Mouse (Mus musculus): ENCODE results near the gene 0610030E20Rik. TPM values are rescaled to one million over a fixed set of nuclear protein-coding genes. Genes with fewer than 3 reads are reported as not detected.

Gene 0610030E20Rik
- polyA plus RNA-seq (2012; ENCODE audit: insufficient read depth, insufficient read length, missing spikeins), result 9.7 and 11.7 TPM in 2 replicates

DNA sequence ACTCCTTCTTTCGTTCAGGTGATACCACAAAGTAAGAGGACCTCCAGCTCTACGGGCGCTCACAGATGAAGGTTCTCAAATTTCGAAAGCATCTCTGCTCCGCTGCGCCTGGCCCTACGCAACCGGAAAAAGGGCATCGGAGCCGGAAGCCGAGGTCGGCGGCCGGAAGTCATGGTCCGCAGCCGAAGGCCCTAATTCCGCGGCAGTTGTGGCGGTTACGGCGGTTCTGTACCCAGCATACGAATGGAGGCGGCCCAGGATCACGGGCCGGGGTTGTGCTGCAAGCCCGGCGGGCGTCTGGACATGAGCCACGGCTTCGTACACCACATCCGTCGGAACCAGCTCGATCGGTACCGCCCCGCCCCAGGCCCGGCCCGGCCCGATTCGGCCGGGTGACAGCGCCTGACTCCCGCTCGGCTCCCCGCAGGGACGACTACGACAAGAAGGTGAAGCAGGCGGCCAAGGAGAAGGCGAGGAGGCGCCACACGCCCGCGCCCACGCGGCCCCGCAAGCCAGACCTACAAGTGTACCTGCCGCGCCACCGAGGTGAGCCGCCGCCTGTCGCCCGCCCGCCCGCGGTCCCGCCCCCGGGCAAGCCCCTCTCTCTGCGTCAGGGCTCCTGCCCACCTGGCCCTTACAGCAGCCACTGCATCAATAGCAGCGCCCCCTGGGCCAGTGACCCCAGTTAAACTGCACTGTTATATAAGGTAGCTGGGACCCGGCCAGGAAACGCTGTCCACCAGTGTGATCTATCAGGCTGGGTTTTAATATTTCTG, at the start of gene 0610030E20Rik:
TSS of gene 0610030E20Rik (plus strand) at position 152 of the 776 bp plus-strand sequence.
- Histone ChIP-seq H3K27ac (replicated peaks; ENCODE audit: low read depth, low read length) (peak within 1 kb of the TSS; percentile 91), H3K4me3 (ENCODE audit: insufficient read depth, low read depth, low read length) (peak within 1 kb of the TSS; percentile 79), H3K4me1 (ENCODE audit: control insufficient read depth, insufficient read depth, insufficient read length, low read length) (peaks cover 11% of the 10 kb centered on the region)

DNA sequence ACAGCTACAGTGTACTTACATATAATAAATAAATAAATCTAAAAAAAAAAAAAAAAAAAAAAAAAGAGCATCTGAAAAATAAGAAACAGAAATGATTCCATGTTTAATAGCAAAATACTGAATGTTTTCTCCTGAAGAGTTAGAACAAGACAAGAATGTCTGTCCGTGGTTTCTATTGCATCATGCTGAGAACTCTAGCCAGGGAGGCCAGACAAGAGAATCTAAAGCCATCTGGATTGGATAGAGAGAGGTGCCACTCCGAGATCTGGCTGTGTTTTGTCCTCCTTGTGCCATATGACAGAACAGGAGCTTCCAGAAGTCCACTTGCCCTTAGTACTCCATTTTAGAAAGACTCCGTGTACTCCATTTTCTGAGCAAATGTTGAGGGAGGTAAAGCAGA, 49.3 kb upstream of the 0610030E20Rik start:
- H3K27ac ChIP-seq (replicated peaks; ENCODE audit: low read depth, low read length), result no peak overlapping the region
- H3K4me1 ChIP-seq (ENCODE audit: control insufficient read depth, insufficient read depth, insufficient read length, low read length), result no peaks in the 10 kb centered on the region

DNA sequence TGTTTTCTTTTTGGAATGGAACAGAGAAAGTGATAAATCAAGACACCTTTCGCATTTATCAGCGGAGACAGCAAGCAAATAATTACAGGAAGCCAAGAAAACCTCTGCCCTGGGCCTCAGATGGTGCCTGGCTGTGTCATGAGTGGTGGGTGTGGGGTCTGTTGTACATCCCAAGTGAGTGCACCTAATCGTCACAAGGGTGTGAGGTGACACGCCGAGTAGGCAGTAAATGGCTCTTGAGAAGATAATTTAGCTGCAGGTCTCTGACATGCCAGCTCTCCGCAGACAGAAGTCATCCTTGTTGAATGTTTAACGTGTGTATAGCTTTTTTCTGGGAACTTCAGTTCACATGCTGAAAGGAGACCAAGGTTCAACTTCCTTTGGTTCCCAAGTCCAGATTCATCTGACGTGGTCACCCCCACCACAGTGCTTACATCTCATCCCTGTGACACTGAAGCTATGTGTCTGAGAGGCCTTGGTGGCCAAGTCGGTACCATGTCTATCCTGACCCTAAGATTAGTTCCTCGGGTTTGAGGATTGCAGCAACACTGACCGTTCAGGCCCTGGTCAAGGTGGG, 44.7 kb upstream of the 0610030E20Rik start:
- H3K4me1 ChIP-seq (ENCODE audit: control insufficient read depth, insufficient read depth, insufficient read length, low read length), result no peaks in the 10 kb centered on the region
- no peak overlapping the region for H3K4me3 ChIP-seq (ENCODE audit: insufficient read depth, low read depth, low read length)
- H3K27ac ChIP-seq (replicated peaks; ENCODE audit: low read depth, low read length), result no peak overlapping the region

More for the DNA sequence above, 49.3 kb upstream of the 0610030E20Rik start:
- H3K4me3 ChIP-seq (ENCODE audit: insufficient read depth, low read depth, low read length), result no peak overlapping the region

DNA sequence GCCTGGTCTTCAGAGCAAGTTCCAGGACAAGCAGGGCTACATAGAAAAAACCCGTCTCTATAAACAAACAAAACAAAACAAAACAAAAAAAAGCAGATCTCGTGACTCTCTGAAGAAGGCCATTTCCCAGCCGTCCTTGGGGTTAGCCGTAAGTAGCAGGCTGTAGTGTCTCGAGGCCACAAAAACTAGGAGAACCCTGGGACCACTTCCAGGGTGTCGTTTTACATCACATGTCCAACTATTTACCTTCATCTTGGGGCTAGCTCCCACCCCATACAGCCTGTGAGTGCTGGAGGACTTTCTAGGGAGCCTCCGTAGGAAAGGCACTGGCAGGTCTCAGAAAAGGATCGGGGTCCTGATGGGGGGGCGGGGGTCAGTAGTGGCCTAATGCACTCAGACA, 43.6 kb upstream of the 0610030E20Rik start:
- Histone ChIP-seq H3K27ac (replicated peaks; ENCODE audit: low read depth, low read length) (no peak overlapping the region), H3K4me3 (ENCODE audit: insufficient read depth, low read depth, low read length) (no peak overlapping the region)

DNA sequence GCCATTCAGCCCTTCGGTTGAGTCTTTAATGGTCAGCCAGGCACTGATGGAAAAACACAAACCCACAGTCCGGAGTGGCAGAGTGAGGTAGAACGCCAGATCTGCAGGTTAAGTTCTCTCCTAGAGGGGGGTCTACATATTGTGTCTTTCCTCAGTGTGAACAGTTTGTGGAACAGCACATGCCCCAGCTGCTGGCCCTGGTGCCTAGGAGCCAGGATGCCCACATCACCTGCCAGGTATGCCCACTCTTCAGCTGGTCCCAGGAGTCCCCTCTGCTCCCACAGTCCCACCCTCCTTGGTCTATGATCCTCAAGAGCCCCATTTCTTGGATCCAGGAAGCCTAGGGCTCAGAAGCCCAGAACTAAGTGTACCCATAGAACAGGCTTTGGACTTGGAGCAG, 34.9 kb upstream of the 0610030E20Rik start:
- H3K4me1 ChIP-seq (ENCODE audit: control insufficient read depth, insufficient read depth, insufficient read length, low read length), result no peaks in the 10 kb centered on the region
- no peak overlapping the region for H3K27ac ChIP-seq (replicated peaks; ENCODE audit: low read depth, low read length)
- H3K4me3 ChIP-seq (ENCODE audit: insufficient read depth, low read depth, low read length), result no peak overlapping the region

More for the DNA sequence above, 43.6 kb upstream of the 0610030E20Rik start:
- no peaks in the 10 kb centered on the region for H3K4me1 ChIP-seq (ENCODE audit: control insufficient read depth, insufficient read depth, insufficient read length, low read length)

DNA sequence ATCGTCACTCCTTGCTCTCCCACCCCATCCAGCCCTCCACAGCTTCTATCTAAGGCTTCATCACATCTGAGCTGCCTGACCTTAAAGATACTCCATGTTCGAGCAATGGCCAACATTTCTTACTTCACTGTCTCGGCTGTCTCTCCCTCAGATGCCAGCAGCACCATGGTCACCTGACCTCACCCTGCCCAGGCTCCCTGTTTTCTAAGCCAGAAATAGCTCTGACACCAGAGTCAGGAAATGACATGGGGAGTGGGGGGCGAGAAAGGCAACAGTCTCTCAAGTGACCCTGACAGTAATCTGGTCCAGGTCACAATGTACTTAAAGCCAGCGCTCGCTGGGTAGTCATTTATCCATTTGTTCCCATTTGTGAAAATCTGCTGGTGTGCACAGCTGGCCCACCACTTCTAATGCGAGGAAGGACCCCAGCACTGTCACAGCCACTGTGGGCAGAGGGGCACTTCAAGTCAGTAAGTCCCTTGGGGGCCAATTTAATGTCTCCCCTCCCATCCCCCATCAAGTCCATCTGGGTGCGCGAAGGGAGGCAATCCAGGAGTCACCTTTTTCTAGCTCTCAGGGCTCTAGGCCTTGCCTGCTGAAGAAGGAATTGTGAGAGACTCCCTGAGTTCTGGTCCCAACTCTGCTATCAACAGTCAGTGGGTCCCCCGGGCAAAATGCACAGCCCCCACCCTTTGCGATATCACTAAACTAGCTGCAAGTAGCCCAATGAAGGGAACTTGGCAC, 33.8 kb upstream of the 0610030E20Rik start:
- Histone ChIP-seq H3K4me3 (ENCODE audit: insufficient read depth, low read depth, low read length) (no peak overlapping the region), H3K27ac (replicated peaks; ENCODE audit: low read depth, low read length) (no peak overlapping the region), H3K4me1 (ENCODE audit: control insufficient read depth, insufficient read depth, insufficient read length, low read length) (no peaks in the 10 kb centered on the region)

DNA sequence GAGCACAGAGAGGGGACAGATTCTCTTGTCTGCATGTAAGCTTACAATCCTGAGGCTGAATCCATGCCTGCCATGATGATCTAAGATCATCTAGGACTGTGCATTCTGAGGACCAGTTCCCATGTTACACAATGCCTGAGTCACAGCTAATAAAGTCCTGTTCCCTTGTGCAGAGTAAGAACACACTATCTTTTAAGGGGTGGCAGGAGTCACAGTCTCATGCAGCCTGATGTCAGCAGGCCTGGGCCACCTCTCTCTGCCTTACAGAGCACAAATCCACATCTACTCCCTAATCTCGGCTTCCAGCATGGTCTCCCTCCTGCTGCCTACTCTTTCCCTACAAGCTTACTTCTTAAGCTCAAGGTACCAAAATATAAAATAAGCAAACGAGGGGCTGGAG, 31.7 kb upstream of the 0610030E20Rik start:
- no peak overlapping the region for H3K4me3 ChIP-seq (ENCODE audit: insufficient read depth, low read depth, low read length)
- no peak overlapping the region for H3K27ac ChIP-seq (replicated peaks; ENCODE audit: low read depth, low read length)
- no peaks in the 10 kb centered on the region for H3K4me1 ChIP-seq (ENCODE audit: control insufficient read depth, insufficient read depth, insufficient read length, low read length)

DNA sequence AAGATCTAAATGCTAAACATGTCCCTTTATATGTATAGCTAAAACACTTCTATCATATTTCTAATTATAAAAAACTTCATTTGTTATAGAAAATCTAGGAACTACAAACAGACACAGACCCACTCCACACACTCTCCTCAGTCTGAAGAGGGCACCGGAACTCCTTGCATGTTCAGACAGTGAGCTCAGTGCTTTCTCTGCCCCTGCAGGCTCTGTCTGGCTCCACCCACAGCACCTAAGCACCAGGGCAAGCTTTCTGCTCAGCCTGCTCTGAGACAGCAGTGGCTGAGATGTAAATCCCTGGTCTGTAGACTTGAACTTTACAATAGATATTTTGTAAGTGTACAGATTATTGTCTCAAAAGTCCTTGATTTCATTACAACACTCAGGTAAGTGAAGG, 31.1 kb upstream of the 0610030E20Rik start:
- H3K4me1 ChIP-seq (ENCODE audit: control insufficient read depth, insufficient read depth, insufficient read length, low read length), result no peaks in the 10 kb centered on the region
- no peak overlapping the region for H3K27ac ChIP-seq (replicated peaks; ENCODE audit: low read depth, low read length)
- no peak overlapping the region for H3K4me3 ChIP-seq (ENCODE audit: insufficient read depth, low read depth, low read length)

DNA sequence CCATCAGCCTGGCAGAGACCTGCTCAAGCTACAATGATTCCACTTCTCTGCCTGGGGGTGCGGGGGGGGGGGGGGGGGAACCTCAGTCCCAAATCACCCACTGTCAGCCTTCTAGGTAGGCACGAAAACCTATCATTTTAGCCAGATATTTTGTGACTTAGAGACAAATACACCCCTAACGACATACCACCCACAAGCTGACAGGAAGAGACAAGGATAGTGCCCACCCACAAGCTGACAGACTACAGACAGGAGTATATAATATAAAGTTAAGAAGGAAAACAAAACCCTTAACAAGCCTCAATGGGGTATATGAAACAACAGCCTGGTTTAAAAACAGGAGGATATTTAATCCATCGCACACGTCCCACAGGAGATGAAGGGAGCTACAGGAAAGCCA, 28.7 kb upstream of the 0610030E20Rik start:
- Histone ChIP-seq H3K4me1 (ENCODE audit: control insufficient read depth, insufficient read depth, insufficient read length, low read length) (no peaks in the 10 kb centered on the region), H3K27ac (replicated peaks; ENCODE audit: low read depth, low read length) (no peak overlapping the region), H3K4me3 (ENCODE audit: insufficient read depth, low read depth, low read length) (no peak overlapping the region)

DNA sequence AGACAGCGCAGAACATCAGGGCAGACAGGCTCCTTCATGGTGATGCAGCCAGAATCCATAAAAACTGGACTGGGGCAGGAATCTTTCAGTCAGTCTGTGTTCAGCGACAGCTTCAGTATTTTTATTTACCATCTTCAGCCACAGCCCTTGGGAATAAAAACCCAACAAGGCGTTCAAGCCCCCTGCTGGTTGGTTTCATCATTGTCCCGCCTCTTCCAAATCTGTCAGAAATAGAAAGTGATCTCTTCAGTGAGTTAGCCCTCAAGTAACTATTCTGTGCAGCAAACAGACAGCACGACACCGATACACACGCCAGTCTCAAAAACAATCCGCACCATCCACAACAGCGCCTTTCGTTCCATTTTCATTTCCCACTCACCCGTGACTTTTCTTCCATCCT, 28.1 kb upstream of the 0610030E20Rik start:
- Histone ChIP-seq H3K27ac (replicated peaks; ENCODE audit: low read depth, low read length) (no peak overlapping the region), H3K4me1 (ENCODE audit: control insufficient read depth, insufficient read depth, insufficient read length, low read length) (no peaks in the 10 kb centered on the region)

DNA sequence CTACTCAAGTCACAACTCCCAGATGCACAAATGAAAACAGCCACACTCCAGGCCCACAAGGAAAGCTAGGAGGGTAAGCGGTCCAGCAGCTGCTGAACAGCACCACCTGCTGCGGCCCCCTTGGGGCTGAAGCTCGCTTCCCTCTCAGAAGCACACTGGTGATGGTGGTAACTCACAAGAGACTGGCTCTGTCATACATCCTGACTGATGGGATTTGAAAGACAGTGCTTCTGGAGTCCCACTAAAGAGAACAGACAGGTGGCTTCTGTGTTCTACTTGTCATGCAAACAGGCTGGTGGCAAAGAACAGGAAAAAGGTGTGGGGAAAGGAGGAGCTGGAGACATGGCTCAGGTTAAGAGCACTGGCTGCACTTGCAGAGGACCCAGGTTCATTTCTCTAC, 24.2 kb upstream of the 0610030E20Rik start:
- Histone ChIP-seq H3K27ac (replicated peaks; ENCODE audit: low read depth, low read length) (no peak overlapping the region), H3K4me1 (ENCODE audit: control insufficient read depth, insufficient read depth, insufficient read length, low read length) (no peaks in the 10 kb centered on the region), H3K4me3 (ENCODE audit: insufficient read depth, low read depth, low read length) (no peak overlapping the region)

More for the DNA sequence above, 28.1 kb upstream of the 0610030E20Rik start:
- no peak overlapping the region for H3K4me3 ChIP-seq (ENCODE audit: insufficient read depth, low read depth, low read length)

DNA sequence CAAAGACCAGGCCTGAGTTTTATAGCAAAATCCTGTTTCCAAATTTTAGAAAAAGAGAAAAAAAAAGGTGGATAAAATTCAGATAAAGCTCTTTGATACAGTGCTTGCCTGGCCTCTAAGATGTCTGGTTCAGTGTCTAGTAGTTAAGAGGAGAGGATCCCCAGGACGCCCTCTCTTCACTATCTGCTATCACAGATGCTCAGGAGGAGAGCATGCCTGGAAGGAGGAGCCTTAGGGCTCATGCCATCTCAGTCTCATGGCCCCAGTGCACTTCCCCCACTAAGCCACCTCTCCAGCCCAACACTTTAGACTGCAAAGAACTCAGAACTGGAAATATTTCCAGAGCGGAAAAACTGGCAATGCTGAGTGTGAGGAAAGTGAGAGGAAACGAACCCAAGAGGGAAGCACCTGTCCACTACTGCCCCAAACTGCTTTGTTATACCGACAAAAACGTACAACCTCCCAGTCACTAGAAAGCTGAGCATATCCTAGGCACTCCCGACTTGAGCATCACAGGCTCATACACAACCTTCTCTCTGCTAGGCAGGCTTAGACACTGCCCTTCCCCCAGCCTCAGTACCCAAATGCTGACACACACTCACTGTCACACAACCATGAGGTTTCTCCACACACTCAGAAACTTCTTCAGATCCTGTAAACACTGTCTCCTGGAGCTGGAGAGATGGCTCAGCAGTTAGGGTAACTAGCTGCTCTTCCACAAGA, 23.2 kb upstream of the 0610030E20Rik start:
- no peak overlapping the region for H3K4me3 ChIP-seq (ENCODE audit: insufficient read depth, low read depth, low read length)
- H3K27ac ChIP-seq (replicated peaks; ENCODE audit: low read depth, low read length), result no peak overlapping the region
- no peaks in the 10 kb centered on the region for H3K4me1 ChIP-seq (ENCODE audit: control insufficient read depth, insufficient read depth, insufficient read length, low read length)

DNA sequence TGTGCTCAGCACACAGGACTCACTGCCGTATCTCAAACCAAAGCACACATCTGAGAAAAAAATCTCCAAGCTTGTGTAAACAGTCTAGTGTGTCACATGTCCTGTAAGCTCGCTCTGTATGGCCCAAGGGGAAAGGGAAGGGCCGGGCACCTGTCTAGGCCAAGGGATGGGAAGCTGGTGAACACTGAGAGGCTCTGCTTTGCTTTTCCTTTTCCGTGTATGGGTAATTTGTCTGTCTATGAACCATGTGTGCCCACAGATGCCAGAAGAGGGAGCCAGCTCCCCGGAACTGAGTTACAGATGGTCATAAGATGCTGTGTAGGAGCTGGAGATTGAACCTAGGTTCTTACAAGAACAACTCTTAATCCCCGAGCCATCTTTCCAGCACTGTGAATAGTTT, 20.8 kb upstream of the 0610030E20Rik start:
- Histone ChIP-seq H3K4me1 (ENCODE audit: control insufficient read depth, insufficient read depth, insufficient read length, low read length) (no peaks in the 10 kb centered on the region), H3K4me3 (ENCODE audit: insufficient read depth, low read depth, low read length) (no peak overlapping the region), H3K27ac (replicated peaks; ENCODE audit: low read depth, low read length) (no peak overlapping the region)

DNA sequence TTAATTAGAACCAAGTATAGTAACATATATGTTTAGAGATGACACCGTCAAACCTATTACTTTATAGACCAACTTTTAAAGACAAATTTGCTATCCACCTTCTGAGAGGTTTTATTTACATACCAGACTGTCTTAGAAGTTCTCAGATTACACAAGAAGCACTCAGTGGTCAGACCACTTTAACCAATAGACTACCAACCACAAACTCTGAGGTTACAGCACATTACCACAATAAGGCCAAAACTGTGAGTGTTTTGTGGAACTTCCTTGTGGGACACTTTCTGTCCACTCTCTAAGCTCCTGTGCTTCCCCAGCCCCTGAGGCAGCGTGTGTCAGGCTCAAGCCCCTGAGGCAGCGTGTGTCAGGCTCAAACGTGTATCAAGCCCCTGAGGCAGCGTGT, 18.1 kb upstream of the 0610030E20Rik start:
- no peaks in the 10 kb centered on the region for H3K4me1 ChIP-seq (ENCODE audit: control insufficient read depth, insufficient read depth, insufficient read length, low read length)
- H3K27ac ChIP-seq (replicated peaks; ENCODE audit: low read depth, low read length), result no peak overlapping the region
- no peak overlapping the region for H3K4me3 ChIP-seq (ENCODE audit: insufficient read depth, low read depth, low read length)

DNA sequence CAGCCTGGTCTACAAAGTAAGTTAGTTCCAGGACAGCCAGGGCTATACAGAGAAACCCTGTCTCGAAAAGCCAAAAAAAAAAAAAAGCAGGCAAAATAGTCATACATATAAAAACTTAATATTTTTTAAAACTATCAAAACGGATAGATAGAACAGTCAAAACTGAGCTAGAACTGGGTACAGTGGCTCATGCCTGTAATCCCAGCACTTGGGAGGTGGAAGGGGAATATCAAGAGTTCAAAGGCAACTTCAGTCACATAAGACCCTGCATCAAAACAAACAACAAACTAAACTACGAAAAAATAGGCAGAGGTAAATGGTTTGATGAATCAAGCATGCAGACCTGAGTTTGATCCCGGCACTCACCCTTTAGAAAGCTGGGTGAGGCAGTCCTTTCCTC, 17.0 kb upstream of the 0610030E20Rik start:
- no peak overlapping the region for H3K27ac ChIP-seq (replicated peaks; ENCODE audit: low read depth, low read length)
- H3K4me3 ChIP-seq (ENCODE audit: insufficient read depth, low read depth, low read length), result no peak overlapping the region
- no peaks in the 10 kb centered on the region for H3K4me1 ChIP-seq (ENCODE audit: control insufficient read depth, insufficient read depth, insufficient read length, low read length)

All from brown adipose tissue, adult 24 weeks (tissue).